Mouse (Mus musculus) megakaryocyte, embryonic 14.5 days (primary cell): ENCODE results near the gene Ech1.

Experiments used
- FLI1 ChIP-seq: IDR thresholded peaks from 2 replicates; pipeline ENCODE4 v1.6.1; 2012; ENCODE audit warnings: low read length, inconsistent platforms, mixed read lengths
- GATA1 ChIP-seq: IDR thresholded peaks from 3 replicates; pipeline ENCODE4 v1.6.1; 2012; ENCODE audit warnings: mixed read lengths, low read length, inconsistent platforms, borderline replicate concordance

DNA sequence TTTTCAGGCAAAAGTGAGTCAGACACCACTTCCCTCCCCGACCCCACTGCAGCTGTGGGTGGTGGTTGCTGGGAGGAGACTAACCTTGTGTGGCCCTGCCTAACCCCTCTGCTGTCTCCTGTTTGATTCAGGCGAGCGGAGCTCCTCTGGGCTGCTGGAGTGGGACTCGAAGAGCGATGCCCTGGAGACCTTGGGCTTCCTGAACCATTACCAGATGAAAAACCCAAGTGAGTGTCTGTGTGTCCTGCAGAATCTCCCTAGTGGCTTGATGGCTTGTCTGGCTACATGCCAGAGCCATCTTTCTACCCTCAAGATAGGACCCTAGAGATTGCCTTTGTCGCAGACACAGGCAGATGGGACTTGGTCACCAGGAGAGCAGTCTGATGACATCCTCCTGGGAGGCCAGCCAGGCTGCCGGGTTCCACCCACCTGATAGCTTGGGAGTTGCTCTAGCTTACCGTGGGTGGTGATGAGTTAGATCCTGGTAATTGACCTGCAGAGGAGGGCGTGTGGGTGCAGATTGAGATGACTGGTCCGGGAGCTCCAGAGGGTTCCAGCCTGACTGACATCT, 3.7 kb upstream of the Ech1 start:
- TF ChIP-seq GATA1 (no peak), FLI1 (no peak)
